Mouse (Mus musculus) macrophage (primary cell): ENCODE data around the gene Gm5072. TPM values are rescaled to one million over a fixed set of nuclear protein-coding genes. Genes with fewer than 3 reads are reported as not detected.
"Not testable (repeated sequence)": the region's sequence is repeated elsewhere in the genome, so short reads cannot be mapped to it uniquely, and the experiment has no call there.

ENCODE experiments used
- H3K27ac ChIP-seq: fragments of 350-480 bp; formaldehyde crosslinking; 2 replicates; pipeline ENCODE4 v1.9.0; 2021
- H3K36me3 ChIP-seq: fragments of 350-480 bp; formaldehyde crosslinking; 2 replicates; pipeline ENCODE4 v1.9.0; 2021; ENCODE audit errors: inconsistent target
- H3K4me3 ChIP-seq: fragments of 350-480 bp; formaldehyde crosslinking; 2 replicates; pipeline ENCODE4 v1.9.0; 2021; ENCODE audit errors: inconsistent target
- H3K79me2 ChIP-seq: fragments of 350-480 bp; formaldehyde crosslinking; 2 replicates; pipeline ENCODE4 v1.9.0; 2021; ENCODE audit errors: inconsistent target
- WGBS: methylation state at CpG from one replicate; pipeline ENCODE4 v1.1.7; 2026; ENCODE audit warnings: inconsistent platforms; ENCODE audit not compliant: missing documents; 5-methylcytosine and 5-hydroxymethylcytosine counted together
- polyA plus RNA-seq: library from polyadenylated mRNA; stranded (reverse); fragments of 250-400 nt; gene quantifications from 3 replicates; pipeline ENCODE4 v1.2.4, GENCODE M21; 2018; ENCODE audit warnings: inconsistent platforms
- total RNA-seq, 78 experiments: library from RNA; depleted of rRNA; stranded (reverse); fragments of 250-400 nt; gene quantifications; 1 replicate in 9 of 78; 2 replicates in 24 of 78; 3 replicates in 43 of 78; 4 replicates in 2 of 78; pipeline ENCODE4 v1.2.4; 2018; ENCODE audit warnings: inconsistent platforms in 56 of 78

The Gm5072 gene
- not detected for total RNA-seq (2018; cell fraction: chromatin; rRNA removed)
- not detected for total RNA-seq (2018; cell fraction: cytosol; rRNA removed)
- total RNA-seq (2018; cell fraction: nucleus; rRNA removed) = not detected
- polyA plus RNA-seq = not detected in 3 replicates

GRCm38 (mm10) chrX:91392200-91392599, at the start of gene Gm5072:
Gene Gm5072 (plus strand): TSS chrX:91392500.
- H3K36me3 ChIP-seq, H3K79me2 ChIP-seq, H3K27ac ChIP-seq, H3K4me3 ChIP-seq: not testable (repeated sequence)
- no CpG with 5 or more reads among the region's 5 CpGs for WGBS

Other genes starting within 250 kb of the Gm5072 start
- not detected in 3 replicates for gene Mageb2, start 60.8 kb upstream of the Gm5072 start, polyA plus RNA-seq
- not detected in 3 replicates for gene Gm8914, start 87.6 kb downstream of the Gm5072 start, polyA plus RNA-seq
- not detected in 3 replicates for gene 1700084M14Rik, start 183.4 kb downstream of the Gm5072 start, polyA plus RNA-seq
- not detected in 3 replicates for gene Gm14781, start 239.7 kb downstream of the Gm5072 start, polyA plus RNA-seq